ENCODE assay signal across 18 mouse cellular contexts in genomic region chr12:83848595-83849231, GRCm38 (mm10).
DNase-seq lines count a peak whose midpoint lies in the region; ATAC-seq and TF ChIP-seq lines count a peak whose summit lies in the region.
"Had no signal": no experiment of that assay in that cellular context is flagged by ENCODE, and none has a peak within 500 bp of the region (broad histone marks: within the 10 kb centered on the region; RNA-seq: fewer than 3 reads in every experiment).

No protein-coding gene starts in this region.

- no peak overlapping the region for H3K27ac ChIP-seq in lung, postnatal 0 days (ENCODE audit: low read length)
- H3K27ac ChIP-seq in intestine, embryonic 15.5 days = no peak overlapping the region
- H3K27ac ChIP-seq: embryonic facial prominence, embryonic 15.5 days; forebrain, embryonic 13.5 days; hindbrain, embryonic 10.5 days; kidney, postnatal 0 days had no signal

- H3K27me3 ChIP-seq in lung, postnatal 0 days (replicated peaks; ENCODE audit: insufficient read depth, low read length) = no peaks in the 10 kb centered on the region
- no peaks in the 10 kb centered on the region for H3K27me3 ChIP-seq in intestine, embryonic 15.5 days (replicated peaks)
- H3K27me3 ChIP-seq: embryonic facial prominence, embryonic 15.5 days; forebrain, embryonic 13.5 days; heart, embryonic 12.5 days had no signal

- H3K4me1 ChIP-seq in lung, postnatal 0 days (ENCODE audit: insufficient read depth, low read depth, low read length) = no peaks in the 10 kb centered on the region; the same call in 1 of the 2 replicates
- no peaks in the 10 kb centered on the region for H3K4me1 ChIP-seq in intestine, embryonic 15.5 days (replicated peaks)
- H3K4me1 ChIP-seq: embryonic facial prominence, embryonic 15.5 days; hindbrain, embryonic 10.5 days had no signal

- H3K36me3 ChIP-seq in lung, postnatal 0 days (ENCODE audit: insufficient read depth, low read length) = no peaks in the 10 kb centered on the region
- 0 out of 2 replicates have a peak, but pooled peaks cover 2% of the 10 kb centered on the region for H3K36me3 ChIP-seq in intestine, embryonic 15.5 days
- H3K36me3 ChIP-seq: embryonic facial prominence, embryonic 15.5 days had no signal

- peak; percentile 85 for ATAC-seq in lung, postnatal 0 days
- peak; percentile 41; the same call in 1 of the 2 replicates for ATAC-seq in intestine, embryonic 15.5 days
- 0 out of 2 replicates have a peak, but pooled peaks have one; percentile 9 for ATAC-seq in neutrophil, adult 5-6 weeks (ENCODE audit: extremely low read depth, insufficient number of reproducible peaks, low FRiP score, poor library complexity, severe bottlenecking)
- ATAC-seq: forebrain, embryonic 13.5 days; inflammation-experienced regulatory T-cells, adult 6 months had no signal

- no peak for TF ChIP-seq CTCF in lung, postnatal 0 days (IDR thresholded peaks at IDR 0.05)

- no peak overlapping the region for H3K9ac ChIP-seq in lung, postnatal 0 days (replicated peaks; ENCODE audit: low read depth)
- H3K9ac ChIP-seq in intestine, embryonic 15.5 days = no peak overlapping the region
- H3K9ac ChIP-seq: embryonic facial prominence, embryonic 15.5 days; forebrain, embryonic 13.5 days; heart, embryonic 12.5 days had no signal

- H3K4me2 ChIP-seq in lung, postnatal 0 days (replicated peaks; ENCODE audit: low read depth, low read length) = no peak overlapping the region
- H3K4me2 ChIP-seq in intestine, embryonic 15.5 days (replicated peaks) = no peak overlapping the region
- H3K4me2 ChIP-seq: embryonic facial prominence, embryonic 15.5 days; forebrain, embryonic 13.5 days; heart, embryonic 12.5 days had no signal

- 74% methylated on average over 1 of the region's 1 CpGs for WGBS in lung, postnatal 0 days
- 90% methylated on average over 1 of the region's 1 CpGs for WGBS in intestine, embryonic 15.5 days

- H3K4me3 ChIP-seq in lung, postnatal 0 days (ENCODE audit: low read depth, low read length) = no peak overlapping the region
- H3K4me3 ChIP-seq in intestine, embryonic 15.5 days (replicated peaks) = no peak overlapping the region
- H3K4me3 ChIP-seq: embryonic facial prominence, embryonic 15.5 days; forebrain, embryonic 13.5 days; heart, embryonic 12.5 days; hindbrain, embryonic 10.5 days had no signal

- DNase-seq in lung, postnatal 0 days (ENCODE audit: low spot score) = peak; percentile 72
- DNase-seq in lung, postnatal 14 days = no peak
- DNase-seq in brain, adult 2 months (ENCODE audit: low read depth, low spot score) = peak; percentile 22
- DNase-seq in right cerebral cortex, adult 18-20 months = no peak
- no peak for DNase-seq in layer of hippocampus, adult 8-10 months (ENCODE audit: low spot score in 2 of 2)
- DNase-seq: adrenal gland, adult 2 months; cerebellum, postnatal 25 days; lung, postnatal 10 days; right cerebral cortex, postnatal 14 days; thymus, adult 2 months had no signal

- no peaks in the 10 kb centered on the region for H3K9me3 ChIP-seq in lung, postnatal 0 days (ENCODE audit: low read length)
- no peaks in the 10 kb centered on the region for H3K9me3 ChIP-seq in intestine, embryonic 15.5 days
- H3K9me3 ChIP-seq: embryonic facial prominence, embryonic 15.5 days; forebrain, embryonic 13.5 days; heart, embryonic 12.5 days; hindbrain, embryonic 10.5 days had no signal

- TF ChIP-seq EP300 in lung, postnatal 0 days (IDR thresholded peaks at IDR 0.05) = no peak

Comparison
In these comparisons a context has a peak if more than half of its experiments do, and no peak if none do; other contexts are left out.
1. DNase-seq: peak in lung, postnatal 0 days (single experiment) and brain, adult 2 months (single experiment); none in lung, postnatal 14 days (single experiment), right cerebral cortex, adult 18-20 months (single experiment) and layer of hippocampus, adult 8-10 months (0 of 2).
2. ATAC-seq: peak in every context shown above with its lines; median percentile 85 in lung, postnatal 0 days; 41 in intestine, embryonic 15.5 days; 9 in neutrophil, adult 5-6 weeks.